Comparison of ENCODE assay signal across 8 mouse cellular contexts in genomic region chr15:32244344-32244955, GRCm38 (mm10). TPM values are rescaled to one million over a fixed set of nuclear protein-coding genes. Genes with fewer than 3 reads are reported as not detected.
DNase-seq lines count a peak whose midpoint lies in the region; ATAC-seq and TF ChIP-seq lines count a peak whose summit lies in the region.

Gene Sema5a, plus strand, starts transcription at chr15:32244810.

- no peaks in the 10 kb centered on the region for H3K9me3 ChIP-seq in forebrain, embryonic 15.5 days
- H3K9me3 ChIP-seq in lung, embryonic 14.5 days (ENCODE audit: low read depth, low read length): no peaks in the 10 kb centered on the region

- H3K27me3 ChIP-seq in forebrain, embryonic 15.5 days: no peaks in the 10 kb centered on the region
- no peaks in the 10 kb centered on the region for H3K27me3 ChIP-seq in lung, embryonic 14.5 days (ENCODE audit: insufficient read depth, low read length)

- H3K36me3 ChIP-seq in forebrain, embryonic 15.5 days: no peaks in the 10 kb centered on the region
- H3K36me3 ChIP-seq in lung, embryonic 14.5 days (ENCODE audit: insufficient read depth): peaks cover 11% of the 10 kb centered on the region

- 1% methylated on average over 34 of the region's 45 CpGs for WGBS in forebrain, embryonic 15.5 days
- WGBS in lung, embryonic 14.5 days: under 1% methylated on average over 24 of the region's 45 CpGs

- H3K4me3 ChIP-seq in forebrain, embryonic 15.5 days: peak within 1 kb of the TSS; percentile 71
- peak within 1 kb of the TSS; percentile 68 for H3K4me3 ChIP-seq in lung, embryonic 14.5 days (ENCODE audit: low read depth, low read length)

- peak; percentile 91 for ATAC-seq in forebrain, embryonic 15.5 days (replicated peaks)
- peak; percentile 94 for ATAC-seq in lung, embryonic 14.5 days (ENCODE audit: insufficient read depth)

- H3K9ac ChIP-seq in forebrain, embryonic 15.5 days (replicated peaks): peak within 1 kb of the TSS; percentile 64
- H3K9ac ChIP-seq in lung, embryonic 14.5 days: peak within 1 kb of the TSS; percentile 69

- H3K4me1 ChIP-seq in forebrain, embryonic 15.5 days: peaks cover 36% of the 10 kb centered on the region
- 0 out of 2 replicates have a peak, but pooled peaks cover 4% of the 10 kb centered on the region for H3K4me1 ChIP-seq in lung, embryonic 14.5 days (ENCODE audit: insufficient read depth)

- peak within 1 kb of the TSS; percentile 43 for H3K27ac ChIP-seq in forebrain, embryonic 15.5 days (replicated peaks)
- H3K27ac ChIP-seq in lung, embryonic 14.5 days (ENCODE audit: low read depth): peak within 1 kb of the TSS; percentile 89

- DNase-seq in R1 (ENCODE audit: low read depth, low spot score): peak; percentile 78
- DNase-seq in cerebellum, adult 11 months: peak; percentile 48
- DNase-seq in heart, postnatal 25 days (ENCODE audit: low spot score): peak; percentile 53
- peak; percentile 42 to 70 for DNase-seq in layer of hippocampus, adult 18-20 months (ENCODE audit: low spot score in 2 of 2)
- DNase-seq in lung, embryonic 14.5 days: peak; percentile 89
- DNase-seq in ovary, postnatal 14 days (ENCODE audit: low spot score): peak; percentile 54
- DNase-seq in yolk sac, embryonic 10.5 days (ENCODE audit: low spot score): peak; percentile 93

- TF ChIP-seq CTCF in lung, embryonic 14.5 days (IDR thresholded peaks at IDR 0.05; ENCODE audit: low read depth): 0 out of 2 replicates have a peak, but pooled peaks have one; percentile 17

- intact Hi-C loops in heart, postnatal 25 days (cut with DNase I): loop anchor here (2.0 to 10.0 kb wide), 2 partner anchors 232 to 570 kb away; no protein-coding TSS in a partner anchor

- H3K4me2 ChIP-seq in forebrain, embryonic 15.5 days (replicated peaks): peak within 1 kb of the TSS; percentile 99
- H3K4me2 ChIP-seq in lung, embryonic 14.5 days: peak within 1 kb of the TSS; percentile 95

RNA-seq across cellular contexts. Expression of gene Sema5a, which starts in this region (rescaled TPM):
- 12.6 and 16.0 TPM in 2 replicates for polyA plus RNA-seq in forebrain, embryonic 15.5 days (2015; fragmentation: Nextera tagmentation; extraction: Ambion mirVana)
- 1 to 10 TPM; 8.6 to 9.6 TPM for total RNA-seq in heart, postnatal 25 days (2021)
- 10 to 100 TPM; 74.6 to 77.7 TPM for total RNA-seq in layer of hippocampus, adult 18-20 months (2021)
- polyA plus RNA-seq in lung, embryonic 14.5 days (2014; fragmentation: Nextera tagmentation; extraction: Ambion mirVana): 16.3 and 17.9 TPM in 2 replicates

Comparison
In these comparisons a context has a peak if more than half of its experiments do, and no peak if none do; other contexts are left out.
1. Peak in every context shown above with its lines: DNase-seq, ATAC-seq, H3K4me3 ChIP-seq and H3K27ac ChIP-seq.
2. RNA of gene Sema5a (total RNA-seq): 74.6 to 77.7 TPM in layer of hippocampus, adult 18-20 months; 8.6 to 9.6 TPM in heart, postnatal 25 days; every median in the first group is over 4 times any median in the second.